Mouse (Mus musculus) right cerebral cortex, adult 2 months (tissue): Measurements from ENCODE around the gene Gm21860.
A peak's percentile ranks its signal among the peaks of the same experiment; 100 is the strongest.
"Not testable (repeated sequence)": the region's sequence is repeated elsewhere in the genome, so short reads cannot be mapped to it uniquely, and the experiment has no call there.

Experiments used
- DNase-seq, 2 experiments: peaks; one replicate each; pipeline ENCODE4 v3.0.0; 2021 to 2022; ENCODE audit warnings: low spot score in 2 of 2

Gm21860 gene

DNA sequence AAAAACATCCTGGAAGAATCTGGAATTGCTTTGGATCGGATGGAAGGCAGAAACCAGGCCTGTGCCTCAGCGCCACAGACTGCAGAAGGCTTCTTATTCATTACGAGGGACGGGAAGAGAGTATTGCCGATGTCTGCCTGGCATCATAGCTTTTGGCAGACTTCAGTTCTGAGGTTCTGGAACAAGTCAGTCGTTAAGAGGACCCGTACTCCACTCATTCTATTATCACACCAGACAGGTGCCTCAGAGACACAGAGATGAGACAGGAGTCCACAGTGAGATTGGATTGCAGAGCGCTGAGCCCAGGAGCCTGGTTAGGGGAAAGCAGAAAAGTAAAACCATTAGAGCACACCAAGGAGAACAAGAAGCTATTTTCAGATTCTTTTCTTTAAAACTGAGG lies at the start of gene Gm21860:
Gene Gm21860 (minus strand): TSS at position 101 of the 400 bp plus-strand sequence.
- DNase-seq: not testable (repeated sequence)

GRCm38 (mm10) chrY:90784438-90784837 lies 29.8 kb upstream of the Gm21860 start, which contains the start of gene Gm47283:
TSS of gene Gm47283 (plus strand) at chrY:90784738.
- DNase-seq: not testable (repeated sequence)

- DNase-seq: not testable (repeated sequence)
Observed at GRCm38 (mm10) chrY:90745256-90745655, 9.4 kb downstream of the Gm21860 start.

DNA sequence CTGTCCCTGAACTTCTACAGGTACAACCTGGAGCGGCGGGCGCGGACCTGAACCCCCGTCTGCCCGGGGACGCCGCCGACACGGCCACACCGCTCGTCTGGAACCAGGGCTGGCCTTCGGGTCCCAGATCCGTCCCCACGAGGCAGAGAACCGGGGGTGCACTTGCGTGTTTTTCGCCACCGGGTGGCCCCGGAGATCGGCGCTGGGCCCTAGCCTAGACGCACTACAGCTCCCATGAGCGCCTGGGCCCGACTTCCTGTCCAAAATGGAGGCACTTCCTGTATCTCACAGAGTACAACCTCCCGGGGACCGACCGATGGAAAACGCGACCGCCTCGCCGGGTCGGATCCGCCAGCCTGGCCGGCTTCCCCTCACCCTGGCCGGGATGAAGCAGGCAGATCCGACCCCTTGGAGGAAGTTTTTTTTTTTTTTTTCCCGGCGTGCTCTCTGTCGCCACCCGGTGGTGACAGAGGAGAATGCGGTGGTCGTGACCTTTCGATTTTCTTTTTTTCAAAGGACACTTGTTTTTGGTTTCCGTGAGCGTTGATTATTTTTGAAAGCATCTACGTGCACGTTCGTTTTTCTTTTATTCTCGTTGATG lies 10.1 kb downstream of the Gm21860 start:
- DNase-seq: peak; percentile 89 to 95

- DNase-seq: no peak
Observed at GRCm38 (mm10) chrY:90743811-90744220, 10.8 kb downstream of the Gm21860 start.

DNA sequence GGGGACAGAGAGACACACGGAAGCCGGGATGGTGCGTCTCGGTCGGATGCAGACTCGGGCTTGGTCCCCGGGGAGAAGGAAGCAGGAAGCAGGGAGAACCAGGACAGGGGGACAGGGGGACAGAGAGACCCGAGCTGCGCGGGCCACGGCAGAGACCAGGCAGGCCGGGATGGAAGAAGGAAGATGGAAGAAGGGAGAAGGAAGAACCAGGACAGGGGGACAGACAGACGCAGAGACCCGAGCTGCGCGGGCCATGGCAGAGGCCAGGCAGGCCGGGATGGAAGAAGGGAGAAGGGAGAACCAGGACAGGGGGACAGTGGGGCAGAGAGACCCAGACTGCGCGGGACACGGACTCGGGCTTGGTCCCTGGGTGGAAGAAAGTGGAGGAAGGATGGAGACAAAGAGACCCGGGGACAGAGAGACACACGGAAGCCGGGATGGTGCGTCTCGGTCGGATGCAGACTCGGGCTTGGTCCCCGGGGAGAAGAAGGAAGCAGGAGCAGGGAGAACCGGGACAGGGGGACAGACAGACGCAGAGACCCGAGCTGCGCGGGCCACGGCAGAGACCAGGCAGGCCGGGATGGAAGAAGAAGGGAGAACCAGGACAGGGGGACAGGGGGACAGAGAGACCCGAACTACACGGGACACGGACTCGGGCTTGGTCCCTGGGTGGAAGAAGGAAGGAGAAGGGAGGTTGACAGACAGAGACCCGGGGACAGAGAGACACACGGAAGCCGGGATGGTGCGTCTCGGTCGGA lies 11.4 kb downstream of the Gm21860 start:
- not testable (repeated sequence) for DNase-seq

DNA sequence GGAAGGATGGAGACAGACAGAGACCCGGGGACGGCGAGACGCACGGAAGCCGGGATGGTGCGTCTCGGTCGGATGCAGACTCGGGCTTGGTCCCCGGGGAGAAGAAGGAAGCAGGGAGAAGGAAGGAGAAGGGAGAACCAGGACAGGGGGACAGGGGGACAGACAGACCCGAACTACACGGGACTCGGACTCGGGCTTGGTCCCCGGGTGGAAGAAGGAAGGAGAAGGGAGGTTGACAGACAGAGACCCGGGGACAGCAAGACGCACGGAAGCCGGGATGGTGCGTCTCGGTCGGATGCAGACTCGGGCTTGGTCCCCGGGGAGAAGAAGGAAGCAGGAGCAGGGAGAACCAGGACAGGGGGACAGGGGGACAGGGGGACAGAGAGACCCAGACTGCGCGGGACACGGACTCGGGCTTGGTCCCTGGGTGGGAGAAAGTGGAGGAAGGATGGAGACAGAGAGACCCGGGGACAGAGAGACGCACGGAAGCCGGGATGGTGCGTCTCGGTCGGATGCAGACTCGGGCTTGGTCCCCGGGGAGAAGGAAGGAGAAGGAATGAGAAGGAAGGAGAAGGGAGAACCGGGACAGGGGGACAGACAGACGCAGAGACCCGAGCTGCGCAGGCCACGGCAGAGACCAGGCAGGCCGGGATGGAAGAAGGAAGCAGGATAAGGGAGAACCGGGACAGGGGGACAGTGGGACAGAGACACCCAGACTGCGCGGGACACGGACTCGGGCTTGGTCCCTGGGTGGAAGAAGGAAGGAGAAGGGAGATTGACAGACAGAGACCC lies 12.2 kb downstream of the Gm21860 start:
- not testable (repeated sequence) for DNase-seq

DNA sequence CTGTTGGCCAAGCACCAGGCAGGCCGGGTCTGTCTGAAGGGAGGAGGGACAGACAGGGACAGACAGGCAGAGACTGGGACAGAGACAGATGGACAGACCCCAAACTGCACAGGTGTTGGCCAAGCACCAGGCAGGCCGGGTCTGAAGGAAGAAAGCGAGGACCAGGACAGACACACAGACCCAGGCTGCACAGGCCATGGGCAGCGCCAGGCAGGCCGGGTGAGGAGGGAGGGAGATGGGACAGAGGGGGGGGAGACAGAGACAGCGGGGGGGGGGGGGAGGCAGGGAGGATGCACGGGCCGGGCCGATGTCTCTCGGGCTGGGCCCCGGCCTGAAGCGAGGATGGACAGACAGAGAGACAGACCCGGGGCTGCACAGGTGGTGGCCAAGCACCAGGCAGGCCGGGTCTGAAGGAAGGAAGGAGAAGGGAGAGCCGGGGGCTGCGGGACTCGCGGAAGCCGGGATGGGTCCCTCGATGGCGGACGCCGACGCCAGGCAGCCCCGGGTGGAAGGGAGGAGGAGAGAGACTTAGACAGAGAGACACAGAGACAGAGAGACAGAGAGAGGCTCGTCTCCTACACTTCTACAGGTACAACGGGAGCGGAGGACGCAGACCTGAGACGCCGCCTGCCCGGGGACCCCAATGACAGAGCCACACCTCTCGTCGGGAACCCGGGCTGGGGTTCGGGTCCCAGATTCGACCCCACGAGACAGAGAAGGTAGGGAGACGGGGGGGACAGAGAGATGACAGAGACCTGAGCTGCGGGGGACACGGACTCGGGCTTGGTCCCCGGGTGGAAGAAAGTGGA lies 13.0 kb downstream of the Gm21860 start:
- DNase-seq: peak; percentile 21 to 50

DNA sequence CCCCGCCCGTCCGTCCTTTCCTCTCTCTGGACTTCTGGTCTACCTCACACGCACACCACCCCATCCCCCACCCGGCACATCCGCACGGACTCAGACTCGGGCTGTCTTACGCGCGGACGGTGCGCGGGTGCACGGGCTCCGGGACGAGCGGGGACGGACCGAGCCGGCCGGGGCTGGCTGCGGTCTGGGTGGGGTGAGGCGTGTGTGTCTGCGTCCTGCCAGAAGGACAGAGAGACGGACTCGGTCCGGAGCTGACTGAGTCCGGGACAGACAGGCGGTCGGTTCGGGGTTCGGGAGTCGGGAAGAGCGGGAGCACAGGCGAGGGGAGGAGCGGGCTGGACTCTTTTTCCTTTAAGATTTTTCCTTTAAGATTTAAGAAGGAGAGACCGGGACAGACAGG lies 13.6 kb downstream of the Gm21860 start:
- DNase-seq: not testable (repeated sequence)

DNA sequence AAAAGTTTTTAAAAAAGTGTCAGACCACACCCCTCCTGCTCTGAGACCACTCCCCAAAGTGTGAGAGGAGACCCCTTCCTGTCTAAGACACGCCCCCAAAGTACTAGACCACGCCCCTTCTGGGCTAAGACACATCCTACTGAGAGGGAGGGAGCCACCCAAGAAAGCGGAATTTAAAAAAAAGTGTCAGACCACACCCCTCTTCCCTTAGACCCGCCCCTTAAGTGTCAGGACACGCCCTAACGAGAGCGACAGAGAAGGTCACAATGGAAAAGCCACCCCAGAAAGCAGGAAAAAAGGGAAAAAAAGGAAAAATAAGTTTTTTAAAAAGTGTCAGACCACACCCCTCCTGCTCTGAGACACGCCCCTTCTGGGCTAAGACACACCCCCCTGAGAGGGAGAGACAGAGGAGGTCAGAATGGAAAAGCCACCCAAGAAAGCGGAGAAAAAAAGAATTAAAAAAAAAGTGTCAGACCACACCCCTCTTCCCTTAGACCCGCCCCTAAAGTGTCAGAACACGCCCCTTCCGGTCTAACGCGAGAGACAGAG lies 14.5 kb downstream of the Gm21860 start:
- peak in 1 of 2 experiments; percentile 7 for DNase-seq

DNA sequence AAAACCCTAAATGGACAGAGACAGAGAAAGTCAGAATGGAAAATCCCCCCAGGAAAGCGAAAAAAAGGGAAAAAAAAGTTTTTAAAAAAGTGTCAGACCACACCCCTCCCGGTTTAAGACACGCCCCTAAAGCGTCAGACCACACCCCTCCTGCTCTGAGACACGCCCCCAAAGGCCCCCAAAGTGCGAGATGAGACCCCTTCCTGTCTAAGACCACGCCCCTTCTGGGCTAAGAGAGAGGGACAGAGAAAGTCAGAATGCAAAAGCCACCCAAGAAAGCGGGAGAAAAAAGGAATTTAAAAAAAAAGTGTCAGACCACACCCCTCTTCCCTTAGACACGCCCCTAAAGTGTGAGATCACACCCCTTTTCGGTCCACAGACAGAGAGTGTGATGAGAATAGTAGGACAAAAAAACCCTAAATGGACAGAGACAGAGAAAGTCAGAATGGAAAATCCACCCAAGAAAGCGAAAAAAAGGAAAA lies 15.0 kb downstream of the Gm21860 start:
- peak; percentile 6 to 18 for DNase-seq

DNA sequence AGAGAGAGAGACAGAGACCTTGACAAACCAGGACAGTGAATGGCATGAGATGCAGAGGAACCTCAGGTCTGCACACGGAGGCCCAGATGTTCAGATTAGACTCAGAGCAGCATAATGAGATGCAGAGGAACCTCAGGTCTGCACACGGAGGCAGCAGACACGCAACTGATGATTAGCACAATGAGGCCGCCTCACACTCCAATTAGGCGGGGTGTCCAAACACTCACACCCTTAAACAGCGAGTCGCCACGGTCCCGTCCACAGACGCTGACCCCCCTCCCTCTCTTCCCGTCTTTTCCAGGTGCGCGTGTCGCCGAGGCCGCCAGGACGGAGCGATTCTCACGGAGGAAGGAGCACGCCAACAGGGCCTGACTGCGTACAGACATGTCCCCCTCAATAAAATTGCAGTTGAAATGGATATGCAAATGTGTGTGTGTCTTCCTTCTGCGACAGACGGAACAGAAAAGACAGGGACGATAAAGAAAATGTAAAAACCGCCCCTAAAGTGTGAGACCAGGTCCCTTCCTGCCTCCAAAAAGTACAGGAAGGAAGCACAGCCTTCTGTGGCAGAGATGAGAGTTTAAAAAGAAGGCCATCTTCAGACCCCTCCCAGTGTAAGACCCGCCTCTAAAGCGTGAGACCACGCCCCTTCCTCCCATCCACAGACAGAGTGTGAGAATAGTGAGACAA lies 15.6 kb downstream of the Gm21860 start:
- DNase-seq: peak; percentile 10 to 26

- DNase-seq: peak in 1 of 2 experiments; percentile 3
Observed at GRCm38 (mm10) chrY:90738431-90738680, 16.3 kb downstream of the Gm21860 start.

DNA sequence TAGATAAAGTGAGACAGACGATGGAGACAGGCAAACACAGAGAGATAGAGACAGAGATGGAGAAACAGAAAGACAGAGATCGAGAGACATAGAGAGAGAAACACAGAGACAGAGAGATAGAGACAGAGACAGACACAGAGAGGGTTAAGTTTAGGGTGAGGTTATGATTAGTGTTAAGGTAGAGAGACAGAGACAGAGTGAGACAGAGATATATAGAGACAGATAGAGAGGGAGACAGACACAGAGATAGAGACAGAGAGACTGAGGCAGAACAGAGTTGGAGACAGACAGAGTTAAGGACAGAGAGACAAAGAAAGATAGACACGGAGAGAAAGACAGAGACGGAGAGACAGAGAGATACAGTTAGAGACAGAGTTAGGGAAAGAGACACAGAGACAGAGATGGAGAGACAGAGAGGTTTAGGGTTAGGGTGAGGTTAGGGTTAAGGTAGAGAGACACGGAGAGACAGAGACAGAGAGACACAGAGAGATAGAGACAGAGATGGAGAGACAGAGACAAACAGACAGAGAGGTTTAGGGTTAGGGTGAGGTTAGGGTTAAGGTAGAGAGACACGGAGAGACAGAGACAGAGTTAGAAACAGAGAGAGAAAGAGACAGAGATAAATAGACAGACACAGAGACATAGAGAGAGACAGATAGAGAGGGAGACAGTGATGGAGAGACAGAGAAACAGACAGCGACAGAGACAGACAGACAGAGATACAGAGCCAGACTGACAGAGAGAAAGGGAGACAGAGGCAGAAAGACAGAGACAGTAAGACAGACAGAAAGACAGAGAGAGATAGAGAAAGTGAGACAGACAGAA lies 16.8 kb downstream of the Gm21860 start:
- no peak for DNase-seq

DNA sequence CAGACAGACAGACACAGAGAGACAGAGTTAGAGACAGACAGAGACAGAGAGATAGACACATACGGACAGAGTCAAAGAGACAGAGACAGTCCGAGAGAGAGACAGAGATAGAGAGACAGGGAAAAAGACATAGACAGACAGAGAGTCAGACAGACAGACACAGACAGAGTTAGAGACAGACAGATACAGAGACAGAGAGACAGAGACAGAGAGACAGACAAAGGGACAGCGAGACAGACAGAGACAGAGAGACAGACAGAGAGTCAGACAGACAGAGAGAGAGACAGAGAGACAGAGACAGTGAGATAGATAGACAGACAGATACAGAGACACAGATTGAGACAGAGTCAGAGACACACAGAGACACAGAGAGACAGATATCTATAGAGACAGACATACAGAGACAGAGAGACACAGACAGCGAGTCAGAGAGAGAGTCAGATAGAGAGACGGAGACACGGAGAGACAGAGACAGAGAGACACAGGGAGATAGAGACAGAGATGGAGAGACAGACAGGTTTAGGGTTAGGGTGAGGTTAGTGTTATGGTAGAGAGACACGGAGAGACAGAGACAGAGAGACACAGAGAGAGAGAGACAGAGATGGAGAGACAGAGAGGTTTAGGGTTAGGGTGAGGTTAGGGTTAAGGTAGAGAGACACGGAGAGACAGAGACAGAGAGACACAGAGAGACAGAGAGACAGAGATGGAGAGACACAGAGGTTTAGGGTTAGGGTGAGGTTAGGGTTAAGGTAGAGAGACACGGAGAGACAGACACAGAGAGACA lies 18.2 kb downstream of the Gm21860 start:
- DNase-seq: not testable (repeated sequence)

DNA sequence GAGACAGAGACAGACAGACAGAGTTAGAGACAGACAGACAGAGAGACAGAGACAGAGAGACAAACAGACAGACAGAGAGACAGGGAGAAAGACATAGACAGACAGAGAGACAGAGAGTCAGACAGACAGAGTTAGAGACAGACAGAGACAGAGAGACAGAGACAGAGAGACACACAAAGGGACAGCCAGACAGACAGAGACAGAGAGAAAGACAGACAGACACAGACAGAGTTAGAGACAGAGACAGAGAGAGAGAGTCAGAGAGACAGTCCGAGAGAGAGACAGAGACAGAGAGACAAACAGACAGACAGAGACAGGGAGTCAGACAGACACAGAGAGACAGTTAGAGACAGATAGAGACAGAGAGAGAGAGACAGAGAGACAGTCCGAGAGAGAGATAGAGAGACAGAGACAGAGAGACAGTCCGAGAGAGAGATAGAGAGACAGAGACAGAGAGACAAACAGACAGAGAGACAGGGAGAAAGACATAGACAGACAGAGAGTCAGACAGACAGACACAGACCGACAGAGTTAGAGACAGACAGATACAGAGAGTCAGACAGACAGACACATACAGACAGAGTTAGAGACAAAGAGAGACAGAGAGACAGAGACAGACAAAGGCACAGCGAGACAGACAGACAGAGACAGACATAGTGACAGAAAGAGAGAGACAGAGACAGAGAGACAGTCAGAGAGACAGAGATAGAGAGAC lies 19.3 kb downstream of the Gm21860 start:
- not testable (repeated sequence) for DNase-seq

DNA sequence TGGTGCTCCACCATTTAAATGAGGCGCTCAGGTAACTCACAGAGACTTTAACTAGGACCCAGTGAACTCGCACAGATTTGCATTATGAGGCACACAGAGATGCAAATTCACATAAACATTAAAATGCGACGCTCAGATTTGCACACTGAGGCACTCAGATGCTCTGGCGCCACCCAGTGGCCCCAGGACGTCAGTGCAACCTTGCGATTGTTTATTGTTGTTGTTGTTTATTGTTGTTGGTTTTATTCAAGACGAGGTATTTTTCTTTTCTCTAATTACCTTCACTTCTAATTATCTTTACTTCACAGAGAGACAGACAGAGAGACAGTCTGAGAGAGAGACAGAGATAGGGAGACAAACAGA lies 20.3 kb downstream of the Gm21860 start:
- peak; percentile 13 to 36 for DNase-seq

- peak; percentile 43 to 62 for DNase-seq
Observed at GRCm38 (mm10) chrY:90733656-90734333, 20.8 kb downstream of the Gm21860 start.
